Mouse (Mus musculus) spleen, adult 2 months (tissue): ENCODE data around the gene Gm21887.
"Not testable (repeated sequence)": the region's sequence is repeated elsewhere in the genome, so short reads cannot be mapped to it uniquely, and the experiment has no call there.

Experiments
- CTCF ChIP-seq: fragments of 200-500 bp; IDR thresholded peaks from 2 replicates; pipeline ENCODE4 v1.5.1; 2011; ENCODE audit warnings: mild to moderate bottlenecking, inconsistent platforms; ENCODE audit not compliant: insufficient read depth, insufficient read length, insufficient replicate concordance; ENCODE audit errors: extremely low read depth
- POLR2A ChIP-seq: fragments of 200-500 bp; IDR thresholded peaks from 2 replicates; pipeline ENCODE4 v1.6.1; 2011; ENCODE audit warnings: low read depth, low read length, inconsistent platforms

DNA sequence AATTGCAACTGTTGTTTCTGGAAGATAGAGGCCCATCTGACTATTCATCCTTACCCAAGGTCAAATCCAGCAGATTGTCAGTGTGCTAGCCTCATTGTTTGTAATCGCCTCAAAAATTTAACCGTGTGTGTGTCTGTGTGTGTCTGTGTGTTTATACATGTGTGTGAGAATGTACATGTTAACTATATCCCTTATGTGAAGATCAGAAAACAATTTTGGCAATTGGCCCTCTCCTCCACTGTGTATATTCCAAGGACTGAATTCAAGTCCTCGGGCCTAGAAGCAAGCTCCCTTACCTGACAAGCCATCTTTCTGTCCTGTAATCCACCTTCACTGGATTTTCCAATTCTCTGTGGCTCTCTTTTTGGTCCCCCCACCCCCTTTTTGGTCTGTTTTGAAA lies 35.7 kb upstream of the Gm21887 start:
- TF ChIP-seq CTCF, POLR2A: not testable (repeated sequence)
